Mouse (Mus musculus): ENCODE results near the gene Avl9.

Gene Avl9

GRCm38 (mm10) chr6:56796232-56796631 is 81.5 kb downstream of the Avl9 start:
- no peak for DNase-seq

GRCm38 (mm10) chr6:56796668-56797141 is 82.0 kb downstream of the Avl9 start:
- DNase-seq: no peak

GRCm38 (mm10) chr6:56797311-56798151 is 82.8 kb downstream of the Avl9 start, which contains the start of gene Kbtbd2:
Gene Kbtbd2 (minus strand): TSS chr6:56797813.
- peak; percentile 96 for DNase-seq

GRCm38 (mm10) chr6:56798152-56798465 is 83.4 kb downstream of the Avl9 start:
- DNase-seq: no peak

GRCm38 (mm10) chr6:56805026-56805425 is 90.3 kb downstream of the Avl9 start:
- no peak for DNase-seq

GRCm38 (mm10) chr6:56806195-56806594 is 91.5 kb downstream of the Avl9 start:
- no peak for DNase-seq

GRCm38 (mm10) chr6:56808656-56809055 is 94.0 kb downstream of the Avl9 start:
- DNase-seq: no peak

Measured in cerebellum, adult 11-12 months (tissue).